Mouse (Mus musculus) stomach, embryonic 15.5 days (tissue): ENCODE measurements around the gene Gsto1. TPM values are rescaled to one million over a fixed set of nuclear protein-coding genes. Genes with fewer than 3 reads are reported as not detected.

ENCODE experiments used
- ATAC-seq: fragments of 200-750 bp; cut with Nextera tagmentation; 2 replicates; pipeline ENCODE4 v1.8.0; 2017; ENCODE audit warnings: low read depth, moderate number of reproducible peaks, moderate TSS enrichment; ENCODE audit not compliant: insufficient read depth, low FRiP score
- H3K27ac ChIP-seq: fragments of 300-500 bp; sonication (generic); 2 replicates; pipeline ENCODE4 v1.5.1; 2015; ENCODE audit warnings: mild to moderate bottlenecking, inconsistent platforms
- H3K27me3 ChIP-seq: fragments of 300-500 bp; sonication (generic); replicated peaks from 2 replicates; pipeline ENCODE4 v1.6.1; 2015; ENCODE audit warnings: inconsistent platforms
- H3K36me3 ChIP-seq: fragments of 300-500 bp; sonication (generic); 2 replicates; pipeline ENCODE4 v1.6.1; 2015; ENCODE audit warnings: inconsistent platforms
- H3K4me1 ChIP-seq: fragments of 300-500 bp; sonication (generic); 2 replicates; pipeline ENCODE4 v1.6.1; 2015; ENCODE audit warnings: inconsistent platforms
- H3K4me2 ChIP-seq: fragments of 300-500 bp; sonication (generic); 2 replicates; pipeline ENCODE4 v1.6.1; 2015; ENCODE audit warnings: mild to moderate bottlenecking, inconsistent platforms
- H3K4me3 ChIP-seq: fragments of 300-500 bp; sonication (generic); replicated peaks from 2 replicates; pipeline ENCODE4 v1.5.1; 2015; ENCODE audit warnings: inconsistent platforms
- H3K9ac ChIP-seq: fragments of 300-500 bp; sonication (generic); 2 replicates; pipeline ENCODE4 v1.6.1; 2015; ENCODE audit warnings: inconsistent platforms
- H3K9me3 ChIP-seq: fragments of 300-500 bp; sonication (generic); 2 replicates; pipeline ENCODE4 v1.6.1; 2016; ENCODE audit warnings: inconsistent platforms
- WGBS: fragments of 180-500 bp; shearing (Covaris S2); methylation state at CpG from one replicate; pipeline ENCODE4 v1.1.7; 2015; 5-methylcytosine and 5-hydroxymethylcytosine counted together
- polyA plus RNA-seq: library from polyadenylated mRNA; unstranded; fragments of >200 nt; fragmentation: Nextera tagmentation; extraction: Ambion mirVana; gene quantifications from 2 replicates; pipeline ENCODE4 v1.2.1, GENCODE M21; 2015

Gene Gsto1
- polyA plus RNA-seq, 1 experiment from 2014 or later = 1,161 TPM

DNA sequence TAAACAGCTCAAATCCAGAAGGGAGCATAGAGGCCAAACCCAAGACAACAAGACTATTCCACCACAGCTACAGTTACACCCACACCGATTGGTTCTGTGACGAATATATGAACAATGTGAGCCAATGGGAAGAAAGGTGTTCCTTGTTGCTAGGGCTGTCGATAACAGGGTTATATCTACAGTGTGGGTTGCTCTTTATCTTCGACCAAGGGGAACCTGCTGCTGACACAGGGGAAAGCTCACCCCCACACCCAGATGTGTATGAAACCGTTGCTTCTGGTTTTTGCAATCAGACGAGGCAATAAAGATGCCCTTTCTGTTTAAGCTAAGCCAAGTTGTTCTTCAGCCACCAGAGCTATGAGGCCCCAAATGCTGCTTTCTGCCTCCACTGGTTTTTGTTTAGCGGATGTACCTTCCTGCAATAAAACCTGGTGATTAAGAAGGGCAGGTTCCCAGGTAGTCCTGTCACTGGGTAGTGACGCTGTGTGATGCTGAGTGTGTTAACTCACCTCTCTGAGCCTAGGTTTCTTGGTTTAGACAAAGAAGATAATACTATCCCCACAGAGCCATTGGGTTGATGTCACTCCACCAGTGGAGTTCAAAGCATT lies 43.8 kb downstream of the Gsto1 start:
- Histone ChIP-seq H3K9ac (no peak overlapping the region), H3K27ac (no peak overlapping the region), H3K4me1 (peaks cover 21% of the 10 kb centered on the region), H3K4me2 (no peak overlapping the region), H3K9me3 (no peaks in the 10 kb centered on the region), H3K4me3 (no peak overlapping the region), H3K36me3 (peaks cover 32% of the 10 kb centered on the region), H3K27me3 (no peaks in the 10 kb centered on the region)
- WGBS = 79% methylated on average over 8 of the region's 8 CpGs
- ATAC-seq = peak; percentile 65

DNA sequence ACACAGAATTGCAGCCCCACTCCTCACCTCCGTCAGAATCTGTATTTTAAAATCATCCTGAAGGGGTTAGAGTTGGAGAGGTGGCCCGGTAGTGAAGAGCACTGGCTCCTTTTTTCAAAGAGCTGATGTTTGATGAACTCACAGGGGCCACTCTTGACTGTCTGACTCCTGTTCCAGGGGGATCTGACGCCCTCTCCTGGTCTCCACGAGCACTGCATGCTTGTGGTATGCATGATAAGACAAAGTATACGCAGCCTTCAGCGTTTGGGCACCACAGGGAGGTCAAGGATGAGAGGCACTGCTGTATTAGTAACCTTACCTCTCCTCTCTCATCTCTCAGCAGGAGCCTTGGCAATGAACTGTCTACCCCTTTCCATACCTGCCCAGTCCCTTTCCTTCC lies 45.2 kb downstream of the Gsto1 start:
- Histone ChIP-seq H3K4me1 (peaks cover 24% of the 10 kb centered on the region), H3K4me2 (no peak overlapping the region), H3K27me3 (no peaks in the 10 kb centered on the region), H3K27ac (no peak overlapping the region), H3K9ac (no peak overlapping the region), H3K4me3 (no peak overlapping the region), H3K9me3 (no peaks in the 10 kb centered on the region), H3K36me3 (peaks cover 25% of the 10 kb centered on the region)
- WGBS = 61% methylated on average over 6 of the region's 6 CpGs
- ATAC-seq = no peak

DNA sequence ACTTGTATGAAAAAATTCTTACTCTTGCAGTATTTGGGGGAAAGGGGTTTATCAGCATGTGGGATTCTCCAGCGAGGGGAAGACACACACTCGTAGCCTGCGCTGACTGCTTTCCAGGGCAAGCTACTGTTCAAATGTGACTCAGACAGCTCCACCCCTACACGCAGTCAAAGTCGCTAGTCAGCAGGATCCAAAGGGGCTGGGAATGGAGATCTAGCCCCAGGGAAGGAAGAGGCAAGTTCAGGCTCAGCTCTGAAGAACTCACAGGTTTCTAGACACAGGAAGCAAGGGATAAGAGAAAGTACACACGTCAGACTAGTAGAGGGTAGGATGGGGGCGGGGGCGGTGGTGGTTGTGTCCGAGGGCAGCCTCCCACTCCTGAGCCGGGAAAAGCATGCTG lies 45.8 kb downstream of the Gsto1 start:
- Histone ChIP-seq H3K27ac (no peak overlapping the region), H3K4me3 (no peak overlapping the region), H3K4me1 (peaks cover 29% of the 10 kb centered on the region), H3K4me2 (no peak overlapping the region), H3K9ac (no peak overlapping the region), H3K36me3 (peaks cover 25% of the 10 kb centered on the region; the same call in 1 of the 2 replicates), H3K27me3 (no peaks in the 10 kb centered on the region), H3K9me3 (no peaks in the 10 kb centered on the region)
- no peak for ATAC-seq
- 75% methylated on average over 10 of the region's 10 CpGs for WGBS

DNA sequence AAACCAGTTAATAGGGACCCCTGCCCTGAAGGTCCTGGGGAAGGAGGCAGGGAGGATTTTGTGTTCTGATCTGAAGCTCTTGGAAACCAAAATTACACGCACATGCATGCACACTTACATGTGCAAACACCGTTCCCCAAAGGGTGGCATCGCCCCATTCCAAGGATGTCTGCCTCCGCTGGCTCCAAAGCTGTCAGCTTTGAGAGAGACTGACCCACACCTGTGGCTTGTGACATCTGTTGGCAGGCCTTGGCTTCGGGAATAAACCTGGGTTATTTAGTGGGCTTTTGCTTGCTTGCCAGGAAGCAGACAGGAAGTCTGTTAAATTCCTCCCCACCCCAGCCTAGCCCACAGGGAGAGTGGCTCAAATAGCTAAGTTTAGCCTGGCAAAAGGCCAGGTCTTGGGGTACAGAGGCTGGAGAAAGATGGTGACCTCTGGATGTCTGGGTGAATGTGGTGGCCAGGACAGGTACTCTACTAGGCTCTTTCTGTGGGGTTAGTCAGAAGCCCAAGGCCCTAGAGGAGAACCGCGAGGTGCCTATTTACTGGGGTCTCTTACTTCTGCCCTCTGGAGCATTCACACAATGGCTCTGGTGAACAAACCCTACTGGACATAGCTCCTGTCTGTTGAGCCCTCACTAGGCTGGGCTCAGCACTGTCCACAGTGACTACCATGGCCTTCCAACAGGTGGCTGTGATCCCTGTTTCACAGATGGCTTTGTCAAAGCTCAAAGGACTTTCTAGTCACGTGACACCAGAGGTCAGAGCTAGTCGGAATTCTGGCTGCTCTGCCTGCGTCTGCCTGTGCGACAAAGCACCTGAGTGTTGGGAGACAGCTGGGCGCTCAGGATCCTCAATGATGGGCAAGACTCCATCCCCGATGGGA lies 47.8 kb downstream of the Gsto1 start:
- no peak for ATAC-seq
- H3K27me3 ChIP-seq = no peaks in the 10 kb centered on the region
- peaks cover 8% of the 10 kb centered on the region; the same call in 1 of the 2 replicates for H3K36me3 ChIP-seq
- WGBS = 61% methylated on average over 13 of the region's 13 CpGs
- no peak overlapping the region for H3K4me2 ChIP-seq
- no peak overlapping the region for H3K27ac ChIP-seq
- no peaks in the 10 kb centered on the region for H3K9me3 ChIP-seq
- H3K4me3 ChIP-seq = no peak overlapping the region
- peaks cover 32% of the 10 kb centered on the region for H3K4me1 ChIP-seq
- H3K9ac ChIP-seq = no peak overlapping the region

DNA sequence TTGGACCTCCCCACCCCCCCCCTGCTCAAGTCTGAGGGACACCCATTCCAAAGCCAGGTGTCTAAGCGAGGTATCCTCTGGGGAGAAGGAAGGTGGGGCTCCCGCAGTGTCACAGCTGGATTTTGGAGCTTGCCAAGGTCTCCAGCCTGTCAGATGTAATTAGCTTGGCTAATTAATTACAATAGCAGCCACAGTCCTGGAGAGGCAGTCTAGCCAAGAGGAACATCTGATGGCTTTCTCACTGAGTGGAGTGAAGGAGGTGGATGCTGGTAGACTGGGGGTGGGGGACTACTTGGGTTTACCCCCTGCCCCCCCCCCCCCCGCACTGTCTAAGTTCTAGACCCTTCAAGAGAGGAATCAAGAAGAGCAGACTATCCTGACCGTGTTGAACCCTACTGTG lies 48.9 kb downstream of the Gsto1 start:
- no peak for ATAC-seq
- no peak overlapping the region for H3K27ac ChIP-seq
- no peaks in the 10 kb centered on the region for H3K27me3 ChIP-seq
- peaks cover 37% of the 10 kb centered on the region for H3K4me1 ChIP-seq
- WGBS = 69% methylated on average over 4 of the region's 4 CpGs
- no peaks in the 10 kb centered on the region for H3K36me3 ChIP-seq
- H3K4me3 ChIP-seq = no peak overlapping the region
- H3K9me3 ChIP-seq = no peaks in the 10 kb centered on the region
- no peak overlapping the region for H3K4me2 ChIP-seq
- no peak overlapping the region for H3K9ac ChIP-seq

DNA sequence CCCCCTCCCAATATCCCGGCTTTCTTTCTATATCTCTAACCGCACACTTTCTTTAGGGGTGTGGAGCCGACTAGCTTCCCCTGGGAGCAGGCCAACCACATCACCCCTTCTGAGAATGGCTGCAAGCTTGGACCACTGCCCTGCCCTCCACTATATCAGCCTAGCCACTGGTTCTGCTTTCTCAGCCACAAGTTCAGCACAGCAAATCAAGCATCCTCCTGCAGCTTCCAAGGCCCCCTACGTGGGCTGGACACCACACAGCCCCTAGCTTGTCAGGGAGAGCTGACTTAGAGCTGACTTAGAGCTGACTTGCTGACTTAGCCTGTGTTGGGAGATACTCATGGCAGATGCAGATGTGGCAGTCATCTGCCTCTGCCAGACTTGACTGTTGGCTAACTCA lies 50.3 kb downstream of the Gsto1 start:
- Histone ChIP-seq H3K27ac (no peak overlapping the region), H3K4me3 (no peak overlapping the region), H3K9ac (no peak overlapping the region), H3K36me3 (no peaks in the 10 kb centered on the region), H3K4me2 (no peak overlapping the region), H3K27me3 (no peaks in the 10 kb centered on the region), H3K4me1 (peaks cover 49% of the 10 kb centered on the region), H3K9me3 (no peaks in the 10 kb centered on the region)
- ATAC-seq = no peak
- WGBS = 71% methylated on average over 4 of the region's 4 CpGs

DNA sequence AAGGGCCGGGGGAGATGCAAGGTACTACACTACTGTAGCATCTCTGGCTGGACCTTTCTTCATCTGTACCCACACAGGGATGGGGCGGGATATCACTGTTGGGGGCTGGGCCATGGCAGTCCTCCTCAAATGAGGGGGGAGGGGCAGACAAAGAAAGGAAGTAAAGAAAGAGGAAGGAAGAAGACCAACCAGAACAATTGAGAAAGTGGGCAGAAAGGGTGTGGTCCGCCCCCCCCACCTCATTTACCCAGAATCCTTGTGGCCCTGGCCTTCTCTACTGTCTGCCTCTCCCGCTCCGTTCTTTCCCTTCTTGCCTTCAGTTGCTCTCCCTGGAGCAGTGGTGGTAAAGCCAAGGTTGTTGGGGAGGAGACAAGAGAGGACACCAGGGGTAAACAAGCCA lies 50.8 kb downstream of the Gsto1 start:
- Histone ChIP-seq H3K27ac (no peak overlapping the region), H3K4me1 (peaks cover 49% of the 10 kb centered on the region), H3K36me3 (no peaks in the 10 kb centered on the region), H3K27me3 (no peaks in the 10 kb centered on the region), H3K9me3 (no peaks in the 10 kb centered on the region), H3K9ac (no peak overlapping the region), H3K4me2 (no peak overlapping the region), H3K4me3 (no peak overlapping the region)
- 85% methylated on average over 5 of the region's 5 CpGs for WGBS
- no peak for ATAC-seq

DNA sequence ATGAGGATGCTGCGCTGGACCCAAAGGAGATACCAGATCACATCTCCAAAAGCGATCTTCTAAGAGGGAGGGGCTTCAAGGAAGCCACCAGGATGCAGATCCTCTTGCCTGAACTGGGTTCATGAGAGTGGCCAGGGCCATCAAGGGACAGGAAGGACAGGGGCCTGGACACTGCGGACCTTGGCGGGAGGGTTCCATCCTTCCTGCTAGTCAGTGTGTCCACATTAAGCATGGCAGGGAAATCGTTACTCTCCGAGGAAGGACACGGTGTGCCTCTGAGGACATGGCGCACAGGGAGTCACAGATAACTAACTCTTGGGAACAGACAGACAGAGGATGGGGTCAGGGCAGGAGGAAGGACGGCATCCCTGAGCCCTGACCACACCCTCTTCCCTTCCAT lies 52.8 kb downstream of the Gsto1 start:
- ATAC-seq = no peak
- no peak overlapping the region for H3K4me3 ChIP-seq
- H3K36me3 ChIP-seq = no peaks in the 10 kb centered on the region
- no peaks in the 10 kb centered on the region for H3K9me3 ChIP-seq
- WGBS = 88% methylated on average over 9 of the region's 9 CpGs
- H3K27me3 ChIP-seq = no peaks in the 10 kb centered on the region
- peaks cover 40% of the 10 kb centered on the region for H3K4me1 ChIP-seq
- no peak overlapping the region for H3K9ac ChIP-seq
- H3K4me2 ChIP-seq = no peak overlapping the region
- no peak overlapping the region for H3K27ac ChIP-seq

DNA sequence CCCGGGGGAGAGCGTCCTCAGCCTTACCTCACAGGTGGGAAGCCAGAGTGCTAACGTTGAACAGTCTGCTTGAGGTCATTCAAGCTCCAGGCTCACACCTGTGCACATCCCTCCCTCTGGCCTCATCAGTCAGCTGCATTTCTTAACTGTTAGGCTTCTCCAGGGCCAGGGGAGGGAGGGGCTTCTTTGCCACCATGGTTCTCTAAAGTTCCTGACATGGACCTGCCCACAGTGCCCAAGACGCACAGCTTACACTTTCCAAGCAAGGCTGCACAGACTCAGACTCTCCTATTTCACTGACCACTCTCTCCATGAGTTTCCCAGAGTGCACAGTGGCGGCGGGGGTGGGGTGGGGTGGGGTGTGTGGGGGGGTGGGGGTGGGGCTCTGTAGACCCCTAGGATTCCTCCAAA lies 54.2 kb downstream of the Gsto1 start:
- H3K4me1 ChIP-seq = peaks cover 30% of the 10 kb centered on the region
- ATAC-seq = no peak
- H3K27ac ChIP-seq = no peak overlapping the region
- no peaks in the 10 kb centered on the region for H3K27me3 ChIP-seq
- H3K4me2 ChIP-seq = peak overlapping the region; percentile 44
- no peaks in the 10 kb centered on the region for H3K36me3 ChIP-seq
- WGBS = 22% methylated on average over 6 of the region's 6 CpGs
- no peaks in the 10 kb centered on the region for H3K9me3 ChIP-seq
- H3K9ac ChIP-seq = no peak overlapping the region
- no peak overlapping the region for H3K4me3 ChIP-seq

DNA sequence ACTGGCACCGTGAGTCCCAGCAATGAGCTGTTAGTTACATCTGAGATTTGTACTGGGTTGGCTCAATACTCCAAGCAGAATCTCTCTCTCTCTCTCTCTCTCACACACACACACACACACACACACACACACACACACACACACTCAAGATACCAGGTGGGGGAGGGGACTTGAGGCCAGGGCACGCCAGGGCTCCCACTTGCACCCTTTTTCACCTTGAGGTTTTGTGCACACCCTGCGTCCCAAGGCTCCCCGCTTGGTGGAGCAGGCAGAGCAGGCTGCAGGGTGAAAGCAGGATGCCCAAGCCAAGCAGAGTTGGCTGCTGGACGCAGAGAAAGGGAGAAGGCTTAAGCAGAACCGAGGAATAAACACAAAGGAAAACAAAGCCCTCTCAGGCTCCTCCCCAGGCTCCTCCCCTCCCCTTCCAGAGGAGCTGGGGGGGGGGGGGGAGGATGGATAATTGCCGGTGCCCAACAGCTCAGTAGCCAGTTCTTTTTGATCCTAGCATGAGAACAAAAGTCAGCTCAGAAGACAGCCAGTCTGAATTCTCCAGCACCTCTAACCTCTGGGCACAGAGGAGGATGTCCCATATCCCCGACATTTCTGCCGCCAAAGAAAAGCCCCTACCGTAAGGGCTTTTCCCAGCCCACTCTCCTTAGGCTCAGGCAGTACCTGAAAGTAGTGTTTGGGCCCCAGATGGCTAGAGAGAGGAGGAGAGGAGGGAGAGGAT lies 54.8 kb downstream of the Gsto1 start:
- no peaks in the 10 kb centered on the region for H3K27me3 ChIP-seq
- peak overlapping the region; percentile 13; the same call in 1 of the 2 replicates for H3K4me3 ChIP-seq
- no peak for ATAC-seq
- H3K4me1 ChIP-seq = peaks cover 30% of the 10 kb centered on the region
- peak overlapping the region; percentile 67 for H3K27ac ChIP-seq
- no peaks in the 10 kb centered on the region for H3K9me3 ChIP-seq
- no peaks in the 10 kb centered on the region for H3K36me3 ChIP-seq
- H3K9ac ChIP-seq = no peak overlapping the region
- H3K4me2 ChIP-seq = peak overlapping the region; percentile 44
- 10% methylated on average over 10 of the region's 10 CpGs for WGBS

DNA sequence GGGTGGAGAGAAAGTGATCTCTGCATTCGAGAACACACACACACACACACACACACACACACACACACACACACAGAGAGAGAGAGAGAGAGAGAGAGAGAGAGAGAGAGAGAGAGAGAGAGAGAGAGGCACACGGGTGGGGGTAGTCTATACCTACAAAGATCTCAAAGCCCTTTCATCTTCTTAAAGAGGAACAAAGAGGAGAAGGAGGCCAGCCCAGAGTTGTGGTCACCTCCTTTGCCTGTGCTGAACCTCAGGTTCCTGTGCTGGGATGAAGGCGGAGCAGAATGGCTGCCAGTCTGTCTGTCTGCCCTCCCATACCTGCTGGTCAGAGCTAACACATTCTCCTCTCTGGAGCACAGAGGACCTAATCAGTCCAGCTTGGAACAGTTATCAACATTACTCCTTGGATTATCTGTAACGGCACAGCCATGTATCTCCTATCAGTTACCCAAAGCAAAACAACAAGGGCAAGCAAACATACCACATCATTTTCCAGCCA lies 55.4 kb downstream of the Gsto1 start:
- H3K4me2 ChIP-seq = peak overlapping the region; percentile 44
- H3K36me3 ChIP-seq = no peaks in the 10 kb centered on the region
- peak; percentile 23; the same call in 1 of the 2 replicates for ATAC-seq
- peaks cover 28% of the 10 kb centered on the region for H3K4me1 ChIP-seq
- no peak overlapping the region for H3K9ac ChIP-seq
- no peaks in the 10 kb centered on the region for H3K27me3 ChIP-seq
- H3K4me3 ChIP-seq = no peak overlapping the region
- H3K9me3 ChIP-seq = no peaks in the 10 kb centered on the region
- H3K27ac ChIP-seq = no peak overlapping the region
- WGBS = 49% methylated on average over 3 of the region's 4 CpGs

DNA sequence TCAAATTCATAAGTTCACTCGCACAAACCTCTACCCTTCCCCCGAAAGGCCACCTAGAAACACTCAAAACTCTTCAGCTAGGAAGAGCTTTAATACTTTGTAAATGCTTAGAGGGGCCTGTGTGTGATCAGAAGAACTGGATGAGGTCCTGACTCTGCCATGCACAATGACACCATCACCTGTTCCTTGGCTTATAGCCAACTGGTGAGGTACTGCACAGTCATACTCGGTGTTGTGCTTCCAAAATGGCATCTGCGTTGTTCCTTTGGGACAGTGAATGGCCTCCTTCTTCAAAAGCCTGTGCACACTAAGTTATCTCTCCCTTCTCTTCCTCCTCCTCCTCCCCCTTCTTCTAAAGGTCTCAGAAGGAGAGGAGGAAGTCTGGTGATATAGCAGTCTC lies 56.0 kb downstream of the Gsto1 start:
- H3K4me1 ChIP-seq = peaks cover 23% of the 10 kb centered on the region
- 82% methylated on average over 4 of the region's 4 CpGs for WGBS
- H3K9me3 ChIP-seq = no peaks in the 10 kb centered on the region
- H3K36me3 ChIP-seq = no peaks in the 10 kb centered on the region
- no peak overlapping the region for H3K4me2 ChIP-seq
- H3K9ac ChIP-seq = no peak overlapping the region
- no peaks in the 10 kb centered on the region for H3K27me3 ChIP-seq
- ATAC-seq = no peak; the same call in 1 of the 2 replicates
- H3K27ac ChIP-seq = no peak overlapping the region
- H3K4me3 ChIP-seq = no peak overlapping the region
